Mouse (Mus musculus) left cerebral cortex, postnatal 25 days (tissue): Measurements from ENCODE around the gene Nop14. TPM values are rescaled to one million over a fixed set of nuclear protein-coding genes. Genes with fewer than 3 reads are reported as not detected.
"Not testable (repeated sequence)": the region's sequence is repeated elsewhere in the genome, so short reads cannot be mapped to it uniquely, and the experiment has no call there.

ENCODE experiments used
- DNase-seq, 2 experiments: peaks; one replicate each; pipeline ENCODE4 v3.0.0; 2022; ENCODE audit warnings: low spot score in 2 of 2, mixed read lengths in 1 of 2
- intact Hi-C: fragments of 180-260 bp; cut with DNase I; formaldehyde crosslinking; loops from one replicate; pipeline ENCODE4 v1.15.1; 2025
- total RNA-seq, 2 experiments: library from RNA; stranded (reverse); gene quantifications; 2 replicates each; pipeline ENCODE4 v1.2.3; 2021

Gene Nop14
- total RNA-seq, 2 experiments from 2014 or later = 13.0 to 15.0 TPM

DNA sequence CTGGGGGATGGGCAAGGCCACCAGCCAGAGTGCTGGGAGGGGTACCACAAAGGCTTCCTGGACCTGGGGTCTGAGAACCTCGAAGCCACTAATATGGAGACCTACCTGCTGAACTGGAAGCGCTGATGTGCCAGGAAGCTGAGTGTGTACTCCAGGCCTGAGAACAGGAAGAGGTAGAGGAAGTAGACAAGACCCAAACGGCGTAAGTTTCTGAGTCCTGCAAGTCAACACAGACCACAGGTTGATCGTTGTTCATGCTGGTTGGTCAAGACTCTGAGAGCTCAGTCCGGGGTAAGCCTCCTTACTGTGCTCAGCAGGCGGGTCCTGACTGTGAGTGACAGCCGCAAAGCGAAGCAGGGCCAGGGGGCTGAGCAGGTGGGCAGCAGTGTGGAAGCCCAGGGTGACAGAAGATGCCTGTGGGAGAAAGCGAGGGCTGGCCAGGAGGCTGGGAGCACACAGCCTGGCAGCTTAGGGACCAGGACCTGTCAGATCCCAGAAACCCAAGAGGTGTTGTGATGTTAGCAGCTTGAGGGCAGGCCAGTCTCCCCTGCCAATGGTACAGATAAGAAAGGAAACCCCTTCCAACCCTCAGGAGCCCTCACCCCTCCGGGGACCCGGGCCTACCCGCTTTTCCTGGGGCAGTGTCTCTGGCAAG, 25.1 kb downstream of the Nop14 start:
- intact Hi-C loops = loop anchor here (10.0 kb wide), 1 partner anchor 270 kb away; the partner anchor contains the start of gene Fam193a
- no peak for DNase-seq

DNA sequence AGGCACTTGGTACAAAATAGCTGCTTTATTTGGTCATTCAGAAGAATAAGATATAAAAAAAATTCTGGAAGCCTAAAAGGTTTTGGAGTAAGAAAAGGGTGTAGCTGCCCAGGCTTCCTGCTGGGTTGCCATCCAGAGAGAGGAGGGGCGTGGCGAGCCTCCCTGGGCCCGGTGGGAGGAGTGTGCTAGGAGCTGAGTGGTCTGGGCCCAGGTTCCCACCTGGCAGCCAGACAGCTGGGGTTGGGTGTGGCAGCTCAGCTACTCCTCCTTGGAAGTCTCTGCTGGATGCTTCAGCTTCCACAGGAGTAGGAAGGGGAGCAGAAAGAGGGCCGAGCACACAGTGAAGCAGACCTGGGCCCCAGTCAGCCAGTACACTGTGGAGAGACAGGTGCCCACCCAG, 26.3 kb downstream of the Nop14 start:
- peak in 1 of 2 experiments; percentile 19 for DNase-seq
- intact Hi-C loops = loop anchor here (10.0 kb wide), 1 partner anchor 269 kb away; the partner anchor contains the start of gene Fam193a

DNA sequence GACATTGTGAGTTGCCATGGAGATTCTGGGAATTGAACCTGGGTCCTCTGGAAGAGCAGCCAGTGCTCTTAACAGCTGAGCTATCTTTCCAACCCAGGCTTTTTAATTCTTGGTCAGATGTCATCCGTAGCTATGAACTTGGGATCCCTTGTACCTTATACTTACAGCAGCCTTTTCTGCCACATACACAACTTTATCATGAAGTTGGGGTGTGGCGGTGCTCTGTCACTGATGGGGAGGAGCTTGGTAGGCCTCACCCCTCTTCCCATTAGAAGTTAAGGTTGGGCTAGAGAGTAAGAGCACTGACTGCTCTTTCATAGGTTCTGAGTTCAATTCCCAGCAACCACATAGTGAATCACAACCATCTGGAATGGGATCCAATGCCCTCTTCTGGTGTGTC, 27.0 kb downstream of the Nop14 start:
- DNase-seq = no peak
- intact Hi-C loops = loop anchor here (10.0 kb wide), 1 partner anchor 268 kb away; the partner anchor contains the start of gene Fam193a

DNA sequence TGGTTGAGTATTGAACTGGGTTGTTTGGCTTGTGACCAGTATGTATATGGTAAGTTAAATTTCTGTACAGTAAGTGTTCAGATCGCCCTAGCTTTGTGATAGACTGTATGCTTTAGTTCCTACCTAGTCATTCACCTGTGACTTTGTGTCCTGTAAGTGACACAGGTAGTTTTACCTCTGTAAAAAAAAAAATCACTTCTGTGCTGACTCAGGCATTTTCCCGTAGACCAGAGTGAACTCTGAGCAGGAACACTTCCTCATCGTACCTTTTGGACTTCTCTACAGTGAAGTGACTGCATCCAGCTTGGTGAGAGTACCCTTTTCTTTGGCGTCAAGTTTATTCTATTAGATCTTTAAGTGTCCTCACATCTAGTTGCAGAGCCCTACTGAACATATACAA, 50.0 kb downstream of the Nop14 start:
- intact Hi-C loops = no loop called here
- no peak for DNase-seq

DNA sequence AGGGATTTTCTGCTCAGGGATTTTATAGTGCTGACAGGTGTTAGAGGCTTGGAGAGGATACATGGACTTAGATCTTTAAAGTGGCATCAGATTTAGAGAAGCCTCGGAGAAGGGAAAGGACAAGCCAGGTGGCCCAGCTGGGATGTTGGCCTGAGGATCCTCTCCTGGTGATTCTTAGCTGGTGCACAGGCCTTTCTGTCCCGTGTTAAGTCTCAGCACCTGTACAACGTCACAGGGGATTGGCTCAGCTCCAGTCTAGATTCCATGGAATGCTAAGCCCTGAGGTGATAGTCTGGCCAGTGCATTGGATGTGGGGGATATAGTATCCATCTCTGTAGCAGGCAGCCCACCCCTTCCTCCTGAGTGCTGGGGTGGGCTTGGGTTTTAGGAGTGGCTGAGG, 51.7 kb downstream of the Nop14 start:
- no peak for DNase-seq
- intact Hi-C loops = no loop called here

DNA sequence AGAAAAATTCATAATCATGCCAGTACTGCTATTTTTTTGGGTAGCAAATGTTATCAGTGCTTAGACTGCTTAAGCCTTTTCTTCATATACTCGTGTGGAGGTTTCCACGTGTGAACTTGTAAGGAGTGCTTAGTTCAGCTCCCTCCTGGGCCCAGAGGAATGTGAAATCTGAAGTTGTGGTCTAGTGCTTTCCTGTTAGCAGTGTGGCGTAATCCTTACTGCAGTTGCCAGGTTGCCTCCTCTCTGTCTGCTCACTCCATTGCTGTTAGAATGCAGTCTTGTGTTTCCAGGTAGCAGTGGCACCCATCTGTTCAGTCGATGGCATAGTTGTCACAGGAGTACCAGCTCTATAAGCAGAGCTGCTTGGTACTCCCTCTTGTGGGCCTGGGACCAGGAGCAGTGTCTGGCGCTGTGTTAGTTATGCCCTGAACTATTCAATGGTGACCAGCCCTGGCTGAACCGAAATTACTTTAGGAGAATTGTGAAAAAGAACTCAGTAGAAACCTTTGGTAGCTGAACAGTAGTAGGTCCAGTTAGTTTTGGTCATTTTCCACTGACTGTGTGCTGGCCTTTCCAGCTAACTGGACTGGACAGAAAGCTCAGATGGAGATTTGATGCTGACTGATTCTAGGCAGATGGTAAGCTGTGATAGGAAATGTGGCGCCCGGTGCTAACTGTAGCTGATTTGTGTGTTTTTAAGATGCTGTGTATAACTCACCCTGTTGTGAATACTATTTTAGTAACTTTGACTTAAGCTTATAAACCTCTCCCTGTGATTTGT, 52.7 kb downstream of the Nop14 start:
- intact Hi-C loops = no loop called here
- DNase-seq = peak in 1 of 2 experiments; percentile 23

DNA sequence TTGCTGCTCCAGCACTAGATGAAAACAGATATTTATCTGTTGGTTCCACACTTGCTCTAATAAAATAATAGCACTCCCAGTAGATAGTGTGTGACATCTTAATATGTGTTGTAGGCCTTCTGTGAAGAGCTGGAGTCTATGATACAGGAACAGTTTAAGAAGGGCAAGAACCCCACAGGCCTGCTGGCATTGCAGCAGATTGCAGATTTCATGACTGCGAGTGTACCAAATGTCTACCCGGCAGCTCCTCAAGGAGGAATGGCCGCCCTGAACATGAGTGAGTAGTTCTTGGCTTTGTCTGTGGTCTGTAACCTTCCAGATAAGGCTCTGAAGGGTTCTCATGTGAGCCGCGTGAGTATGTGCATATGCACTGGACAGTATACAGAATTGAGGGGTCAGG, 55.4 kb downstream of the Nop14 start:
- intact Hi-C loops = no loop called here
- no peak for DNase-seq

DNA sequence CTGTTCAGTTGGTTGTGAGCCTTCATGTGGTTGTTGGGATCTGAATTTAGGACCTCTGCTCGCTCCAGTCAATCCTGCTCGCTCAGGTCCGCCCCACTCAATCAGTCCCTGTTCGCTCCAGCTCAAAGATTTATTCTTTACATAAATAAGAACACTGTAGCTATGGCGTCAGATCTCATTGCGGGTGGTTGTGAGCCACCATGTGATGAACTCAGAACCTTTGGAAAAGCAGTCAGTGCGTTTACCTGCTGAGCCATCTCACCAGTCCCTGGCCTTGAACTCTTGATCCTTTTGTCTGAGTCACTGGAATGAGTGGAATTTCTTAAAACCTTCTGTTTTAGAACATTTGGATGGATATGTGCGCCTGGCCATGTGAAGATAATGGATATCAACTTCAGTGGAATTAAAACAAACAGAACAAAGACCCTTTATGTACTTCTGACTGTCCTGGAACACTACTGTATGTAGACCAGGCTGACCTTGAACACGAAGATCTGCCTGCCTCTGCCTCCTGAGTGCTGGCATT, 66.7 kb downstream of the Nop14 start:
- intact Hi-C loops = no loop called here
- DNase-seq = no peak

DNA sequence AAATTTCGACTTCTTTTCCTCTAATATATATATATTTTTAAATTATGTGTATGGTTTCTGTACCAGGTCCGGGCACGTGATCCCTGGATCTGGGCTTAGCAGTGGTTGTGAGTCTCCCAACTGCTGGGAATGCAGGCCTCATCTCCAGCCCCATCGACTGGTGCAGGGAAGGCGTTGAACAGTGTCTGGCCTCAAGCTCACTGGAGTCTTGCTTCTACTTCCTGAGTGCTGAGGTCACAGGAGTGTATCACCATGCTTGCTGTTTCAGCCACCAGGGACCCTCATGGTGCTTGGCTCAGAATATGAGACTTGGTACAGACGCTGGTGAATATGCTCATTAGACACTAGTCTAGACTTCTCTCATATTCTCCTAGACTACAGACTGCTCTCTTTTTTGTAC, 67.3 kb downstream of the Nop14 start:
- DNase-seq = no peak
- intact Hi-C loops = no loop called here

DNA sequence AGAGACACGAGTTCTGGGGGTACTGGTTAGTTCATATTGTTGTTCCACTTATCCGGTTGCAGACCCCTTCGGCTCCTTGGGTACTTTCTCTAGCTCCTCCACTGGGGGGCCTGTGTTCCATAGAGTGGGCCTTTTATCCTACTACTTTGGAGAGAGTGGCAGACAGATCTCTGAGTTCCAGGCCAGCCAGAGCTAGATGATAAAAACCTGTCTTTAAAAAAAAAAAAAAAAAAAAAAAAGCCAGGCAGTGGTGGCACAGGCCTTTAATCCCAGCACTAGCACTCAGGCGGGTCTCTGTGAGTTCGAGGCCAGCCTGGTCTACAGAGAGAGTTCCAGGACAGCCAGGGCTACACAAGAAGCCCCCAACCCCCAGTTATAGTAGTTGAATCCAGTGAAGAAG, 67.7 kb downstream of the Nop14 start:
- DNase-seq, intact Hi-C loops: not testable (repeated sequence)

DNA sequence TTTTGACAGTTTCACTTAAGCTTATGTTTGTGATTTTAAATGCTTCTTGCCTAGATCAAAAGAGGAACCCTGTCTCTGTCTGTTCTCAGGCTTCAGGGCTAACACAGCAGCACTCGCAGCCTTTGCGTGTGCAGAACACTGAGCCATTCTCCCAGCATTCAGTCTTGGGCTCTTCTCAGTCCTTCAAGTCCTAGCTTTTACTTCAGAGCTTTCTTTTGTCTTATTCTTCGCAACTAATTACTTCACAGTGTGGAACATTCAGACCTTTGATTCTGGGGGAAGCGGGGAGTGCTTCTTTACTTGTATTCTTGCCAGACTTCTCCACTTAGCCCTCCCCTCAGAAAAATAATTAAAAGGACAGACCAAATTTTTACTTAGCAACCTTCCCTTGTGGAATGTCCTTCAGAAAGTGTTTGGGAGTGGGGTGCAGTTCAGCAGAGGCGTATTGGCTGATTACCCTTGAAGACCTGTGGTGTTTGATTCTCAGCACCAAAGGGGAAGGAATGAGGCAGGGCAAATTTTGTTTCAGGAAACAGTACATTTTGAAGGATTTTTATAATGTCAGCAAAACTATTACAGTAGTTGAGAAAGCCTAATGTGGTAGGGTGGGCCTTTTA, 68.5 kb downstream of the Nop14 start:
- intact Hi-C loops = no loop called here
- DNase-seq = peak in 1 of 2 experiments; percentile 17

DNA sequence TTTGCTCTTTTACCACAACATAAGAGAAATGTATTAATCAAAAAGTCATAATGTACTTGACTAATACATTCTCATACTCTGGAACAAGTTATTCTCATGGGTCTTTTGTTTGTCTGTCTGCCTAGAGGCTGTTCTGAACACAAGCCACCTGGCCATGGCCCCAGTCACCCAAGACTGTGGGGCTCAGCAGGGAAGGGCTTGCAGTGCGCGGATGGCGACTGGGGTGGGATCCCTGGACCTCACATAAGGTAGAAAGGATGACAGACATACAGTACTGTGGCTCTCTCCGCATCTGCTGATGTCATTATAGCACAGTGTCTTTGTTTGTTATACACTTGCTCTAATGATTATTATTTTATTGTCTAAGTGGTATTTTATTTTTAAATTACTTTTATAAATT, 69.2 kb downstream of the Nop14 start:
- intact Hi-C loops = no loop called here
- no peak for DNase-seq

DNA sequence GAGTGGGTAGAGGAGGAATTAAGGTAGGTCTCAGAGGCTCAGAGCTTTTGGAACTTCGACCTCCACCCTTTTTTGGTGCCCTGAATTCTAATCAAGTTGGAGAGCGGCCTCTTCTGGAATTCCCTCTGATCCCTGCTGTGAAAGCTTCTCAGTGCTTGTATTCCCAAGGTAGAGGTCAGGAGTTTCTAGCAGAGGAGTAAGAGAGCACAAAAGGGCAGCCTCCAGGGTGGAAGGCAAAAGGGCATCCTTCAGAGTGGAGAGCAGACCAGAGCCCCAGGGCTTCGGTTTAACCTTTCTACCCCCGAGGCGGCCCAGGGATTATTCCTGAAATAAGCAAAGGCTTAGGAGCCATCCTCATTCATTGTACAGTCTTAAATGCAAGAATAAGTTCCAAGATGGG, 69.9 kb downstream of the Nop14 start:
- no peak for DNase-seq
- intact Hi-C loops = no loop called here

Other genes starting within 250 kb of the Nop14 start
- gene Tnip2, start 146.2 kb downstream of the Nop14 start, total RNA-seq = 10 to 100 TPM; 13.0 to 13.1 TPM
- gene Sh3bp2, start 134.3 kb downstream of the Nop14 start, total RNA-seq = 1 to 10 TPM; 2.1 to 4.9 TPM
- gene Add1, start 86.5 kb downstream of the Nop14 start, total RNA-seq = 100 to 1,000 TPM; 415 to 423 TPM
- 10 to 100 TPM; 39.7 to 41.6 TPM for gene Mfsd10, start 22.9 kb downstream of the Nop14 start, total RNA-seq
- 1 to 10 TPM; 2.1 to 3.4 TPM for gene Grk4, start 231 bp upstream of the Nop14 start, total RNA-seq
- 10 to 100 TPM; 79.2 to 82.5 TPM for gene Htt, start 101.6 kb upstream of the Nop14 start, total RNA-seq
- 1 to 10 TPM; 7.6 to 8.0 TPM for gene Msantd1, start 247.9 kb upstream of the Nop14 start, total RNA-seq